Mouse (Mus musculus): ENCODE results near the gene Sfi1.
A peak's percentile ranks its signal among the peaks of the same experiment; 100 is the strongest.
"Not testable (repeated sequence)": the region's sequence is repeated elsewhere in the genome, so short reads cannot be mapped to it uniquely, and the experiment has no call there.

The Sfi1 gene

GRCm38 (mm10) chr11:3193363-3193762 lies at the start of gene Sfi1:
Sfi1 (minus strand) TSS chr11:3193463.
- no peak for DNase-seq

GRCm38 (mm10) chr11:3242395-3242794 lies 49.1 kb upstream of the Sfi1 start:
- peak; percentile 79 for DNase-seq

GRCm38 (mm10) chr11:3235277-3235676 lies 42.0 kb upstream of the Sfi1 start:
- DNase-seq, result peak; percentile 82

GRCm38 (mm10) chr11:3233704-3234103 lies 40.4 kb upstream of the Sfi1 start:
- no peak for DNase-seq

- no peak for DNase-seq
These were observed 39.0 kb upstream of the Sfi1 start for GRCm38 (mm10) chr11:3232248-3232647.

- DNase-seq, result peak; percentile 68
These were observed 33.9 kb upstream of the Sfi1 start for GRCm38 (mm10) chr11:3227113-3227512.

- DNase-seq, result peak; percentile 2
These were observed 29.8 kb upstream of the Sfi1 start for GRCm38 (mm10) chr11:3223105-3223504.

GRCm38 (mm10) chr11:3212526-3212925 lies 19.3 kb upstream of the Sfi1 start:
- DNase-seq, result peak; percentile 61

- peak; percentile 57 for DNase-seq
These were observed 13.5 kb upstream of the Sfi1 start for GRCm38 (mm10) chr11:3206783-3207182.

- DNase-seq, result peak; percentile 63
These were observed 11.9 kb upstream of the Sfi1 start for GRCm38 (mm10) chr11:3205207-3205606.

- peak; percentile 14 for DNase-seq
These were observed 10.5 kb upstream of the Sfi1 start for GRCm38 (mm10) chr11:3203771-3204170.

GRCm38 (mm10) chr11:3202781-3203441 lies 9.6 kb upstream of the Sfi1 start:
- DNase-seq, result peak; percentile 97

GRCm38 (mm10) chr11:3202231-3202701 lies 9.0 kb upstream of the Sfi1 start, which contains the start of gene Eif4enif1:
Eif4enif1 (plus strand) TSS chr11:3202392.
- DNase-seq, result peak; percentile 99

GRCm38 (mm10) chr11:3201326-3202230 lies 8.3 kb upstream of the Sfi1 start:
- DNase-seq, result peak; percentile 83

GRCm38 (mm10) chr11:3200636-3201035 lies 7.4 kb upstream of the Sfi1 start:
- peak; percentile 80 for DNase-seq

GRCm38 (mm10) chr11:3182707-3183106 lies 10.6 kb downstream of the Sfi1 start:
- peak; percentile 86 for DNase-seq

- DNase-seq, result not testable (repeated sequence)
These were observed 11.3 kb downstream of the Sfi1 start for GRCm38 (mm10) chr11:3181971-3182370.

GRCm38 (mm10) chr11:3181250-3181649 lies 12.0 kb downstream of the Sfi1 start:
- DNase-seq, result peak; percentile 99

GRCm38 (mm10) chr11:3180510-3181160 lies 12.6 kb downstream of the Sfi1 start:
- DNase-seq, result peak; percentile 90

GRCm38 (mm10) chr11:3179726-3180092 lies 13.6 kb downstream of the Sfi1 start:
- peak; percentile 97 for DNase-seq

- peak; percentile 97 for DNase-seq
These were observed 14.1 kb downstream of the Sfi1 start for GRCm38 (mm10) chr11:3178968-3179725.

All from heart, adult 11 months (tissue).